Mouse (Mus musculus): Measurements from ENCODE around the gene Slc17a7. TPM values are rescaled to one million over a fixed set of nuclear protein-coding genes. Genes with fewer than 3 reads are reported as not detected.

Gene Slc17a7
- polyA plus RNA-seq, 1 experiment: 0.58 TPM

DNA sequence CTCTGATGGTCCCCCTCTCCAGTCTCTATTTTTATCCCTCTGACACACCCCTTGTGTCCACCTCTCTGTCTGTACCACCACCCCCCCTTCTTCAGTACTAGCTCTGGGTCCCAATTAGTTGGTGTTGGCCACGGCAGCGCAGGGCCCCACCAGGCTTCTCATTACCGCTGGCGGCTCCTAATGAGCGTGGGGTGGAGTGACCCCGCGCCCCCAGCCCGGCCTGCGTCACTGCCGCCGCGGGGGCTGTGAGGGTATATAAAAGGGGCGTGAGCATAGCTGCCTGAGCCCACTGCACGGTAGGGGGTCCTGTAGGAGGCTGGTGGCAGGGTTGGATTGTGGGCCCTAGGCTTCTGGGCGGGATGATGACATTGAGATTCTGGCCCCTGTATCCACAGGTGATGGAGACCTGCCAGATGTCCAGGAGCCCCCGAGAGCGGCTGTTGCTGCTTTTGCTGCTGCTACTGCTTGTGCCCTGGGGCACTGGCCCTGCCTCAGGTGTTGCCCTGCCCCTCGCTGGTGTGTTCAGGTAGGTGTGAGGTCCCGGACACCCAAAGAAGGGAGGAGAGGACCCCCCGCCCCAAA, 17.2 kb downstream of the Slc17a7 start, which contains the start of gene Pth2:
Gene Pth2 (plus strand): TSS at position 100 of the 582 bp plus-strand sequence.
- no peak within 1 kb of the TSS for H3K4me3 ChIP-seq (ENCODE audit: insufficient read depth, low read length)
- TF ChIP-seq POLR2A (IDR thresholded peaks at IDR 0.05; ENCODE audit: low read depth, low read length): no peak
- no peak for TF ChIP-seq CTCF (IDR thresholded peaks at IDR 0.05; ENCODE audit: borderline replicate concordance, insufficient read depth, low read length)
- H3K4me1 ChIP-seq (ENCODE audit: control insufficient read depth, insufficient read depth, low read length): no peaks in the 10 kb centered on the region
- no peak within 1 kb of the TSS for H3K27ac ChIP-seq (ENCODE audit: insufficient read depth, low read length)

GRCm38 (mm10) chr7:45181540-45181939, 17.8 kb downstream of the Slc17a7 start:
- no peak for TF ChIP-seq POLR2A (IDR thresholded peaks at IDR 0.05; ENCODE audit: low read depth, low read length)
- no peak for TF ChIP-seq CTCF (IDR thresholded peaks at IDR 0.05; ENCODE audit: borderline replicate concordance, insufficient read depth, low read length)
- no peaks in the 10 kb centered on the region for H3K4me1 ChIP-seq (ENCODE audit: control insufficient read depth, insufficient read depth, low read length)
- H3K4me3 ChIP-seq (ENCODE audit: insufficient read depth, low read length): no peak overlapping the region
- H3K27ac ChIP-seq (ENCODE audit: insufficient read depth, low read length): no peak overlapping the region

DNA sequence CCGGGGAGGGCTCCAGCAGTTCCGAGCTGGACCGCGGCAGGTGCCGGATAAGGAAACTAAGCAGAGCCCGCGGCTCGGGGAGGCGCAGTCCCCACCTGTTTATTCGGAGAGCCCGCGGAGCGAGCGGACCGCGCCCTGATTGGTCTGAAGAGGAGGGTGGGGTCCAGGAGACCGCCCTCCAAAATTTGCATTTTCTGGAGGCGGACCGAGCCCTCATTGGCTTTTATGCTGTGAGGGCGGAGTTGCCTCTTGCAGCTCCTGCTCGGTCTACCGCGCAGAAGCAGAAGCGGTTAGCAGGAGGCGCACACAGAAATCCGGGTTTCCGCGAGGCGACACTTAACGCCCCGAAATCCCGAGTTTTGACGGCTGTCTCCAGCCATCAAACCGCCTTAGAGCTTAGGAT, 18.5 kb downstream of the Slc17a7 start:
- no peaks in the 10 kb centered on the region for H3K4me1 ChIP-seq (ENCODE audit: control insufficient read depth, insufficient read depth, low read length)
- no peak overlapping the region for H3K27ac ChIP-seq (ENCODE audit: insufficient read depth, low read length)
- H3K4me3 ChIP-seq (ENCODE audit: insufficient read depth, low read length): no peak overlapping the region
- TF ChIP-seq CTCF (IDR thresholded peaks at IDR 0.05; ENCODE audit: borderline replicate concordance, insufficient read depth, low read length) (no peak), POLR2A (IDR thresholded peaks at IDR 0.05; ENCODE audit: low read depth, low read length) (0 out of 2 replicates have a peak, but pooled peaks have one; percentile 43)

DNA sequence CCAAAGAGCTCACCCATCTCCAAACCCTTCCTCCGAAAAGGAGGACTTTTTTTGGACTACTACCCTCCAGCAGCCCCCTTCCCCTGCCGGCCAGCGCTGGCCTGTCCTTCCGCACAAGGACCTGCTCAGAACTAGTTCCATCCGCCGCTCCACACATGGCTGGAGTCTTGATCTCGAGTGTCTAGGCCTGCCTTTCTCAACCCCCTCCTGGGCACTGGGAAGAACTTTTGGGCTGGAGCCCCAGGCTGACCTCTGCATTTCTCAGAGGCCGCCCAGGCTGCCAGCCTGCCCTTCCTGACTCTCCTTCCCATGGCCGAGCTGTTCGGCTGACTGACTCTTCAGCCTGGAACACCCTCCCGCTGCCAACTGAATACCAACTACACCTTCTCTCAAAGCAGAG, 18.9 kb downstream of the Slc17a7 start:
- Histone ChIP-seq H3K4me3 (ENCODE audit: insufficient read depth, low read length) (no peak overlapping the region), H3K4me1 (ENCODE audit: control insufficient read depth, insufficient read depth, low read length) (no peaks in the 10 kb centered on the region)
- TF ChIP-seq CTCF (IDR thresholded peaks at IDR 0.05; ENCODE audit: borderline replicate concordance, insufficient read depth, low read length) (no peak), POLR2A (IDR thresholded peaks at IDR 0.05; ENCODE audit: low read depth, low read length) (no peak)

GRCm38 (mm10) chr7:45183672-45184071, 19.9 kb downstream of the Slc17a7 start:
- Histone ChIP-seq H3K27ac (ENCODE audit: insufficient read depth, low read length) (no peak overlapping the region), H3K4me3 (ENCODE audit: insufficient read depth, low read length) (no peak overlapping the region), H3K4me1 (ENCODE audit: control insufficient read depth, insufficient read depth, low read length) (no peaks in the 10 kb centered on the region)
- TF ChIP-seq POLR2A (IDR thresholded peaks at IDR 0.05; ENCODE audit: low read depth, low read length) (no peak), CTCF (IDR thresholded peaks at IDR 0.05; ENCODE audit: borderline replicate concordance, insufficient read depth, low read length) (no peak)

More for the DNA sequence above, 18.9 kb downstream of the Slc17a7 start:
- H3K27ac ChIP-seq (ENCODE audit: insufficient read depth, low read length): no peak overlapping the region

DNA sequence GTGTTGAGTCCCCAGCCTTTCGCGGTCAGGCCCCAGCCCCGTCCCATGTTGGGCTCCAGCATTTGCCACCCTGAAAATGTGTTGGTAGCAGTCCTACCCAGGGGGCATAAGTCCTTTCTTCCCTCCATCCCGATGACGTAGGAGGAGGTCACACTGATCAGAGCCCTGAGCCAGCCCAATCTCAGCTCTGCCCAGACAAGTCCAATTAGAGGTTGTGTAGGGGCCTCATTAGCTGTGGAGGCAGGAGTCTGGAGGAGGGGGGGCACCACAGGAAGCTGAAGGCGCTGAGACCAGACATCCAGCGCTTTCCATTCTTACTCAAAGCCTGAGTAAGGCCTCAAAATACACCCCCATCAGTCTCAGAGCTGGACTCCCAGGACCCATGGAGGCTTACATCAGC, 22.2 kb downstream of the Slc17a7 start:
- Histone ChIP-seq H3K27ac (ENCODE audit: insufficient read depth, low read length) (no peak overlapping the region), H3K4me1 (ENCODE audit: control insufficient read depth, insufficient read depth, low read length) (no peaks in the 10 kb centered on the region), H3K4me3 (ENCODE audit: insufficient read depth, low read length) (no peak overlapping the region)
- TF ChIP-seq CTCF (IDR thresholded peaks at IDR 0.05; ENCODE audit: borderline replicate concordance, insufficient read depth, low read length) (no peak), POLR2A (IDR thresholded peaks at IDR 0.05; ENCODE audit: low read depth, low read length) (no peak)

DNA sequence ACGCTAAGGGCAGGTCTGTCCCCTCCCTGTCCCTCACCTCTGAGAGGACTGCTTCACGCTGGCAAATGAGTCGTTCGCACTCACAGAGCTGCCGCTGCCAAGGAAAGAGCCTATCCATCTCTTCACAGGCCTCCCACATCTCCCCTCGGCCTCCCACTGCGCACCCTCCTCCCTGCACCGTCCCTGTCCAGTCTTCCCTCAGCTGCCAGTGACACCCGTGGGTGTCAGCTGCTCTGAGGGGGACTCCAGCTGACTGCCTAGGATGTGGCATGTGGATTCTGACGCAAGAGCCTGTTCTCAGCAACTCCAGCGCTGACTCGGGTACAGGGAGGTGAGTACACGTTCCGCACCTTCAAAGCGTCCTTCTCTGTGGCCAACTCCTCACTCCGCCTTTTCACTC, 25.9 kb downstream of the Slc17a7 start:
- H3K4me1 ChIP-seq (ENCODE audit: control insufficient read depth, insufficient read depth, low read length): peaks cover 3% of the 10 kb centered on the region; the same call in 1 of the 2 replicates
- H3K4me3 ChIP-seq (ENCODE audit: insufficient read depth, low read length): no peak overlapping the region
- no peak overlapping the region for H3K27ac ChIP-seq (ENCODE audit: insufficient read depth, low read length)
- no peak for TF ChIP-seq POLR2A (IDR thresholded peaks at IDR 0.05; ENCODE audit: low read depth, low read length)
- TF ChIP-seq CTCF (IDR thresholded peaks at IDR 0.05; ENCODE audit: borderline replicate concordance, insufficient read depth, low read length): no peak

GRCm38 (mm10) chr7:45190186-45190585, 26.4 kb downstream of the Slc17a7 start:
- Histone ChIP-seq H3K4me3 (ENCODE audit: insufficient read depth, low read length) (no peak overlapping the region), H3K4me1 (ENCODE audit: control insufficient read depth, insufficient read depth, low read length) (peaks cover 3% of the 10 kb centered on the region; the same call in 1 of the 2 replicates), H3K27ac (ENCODE audit: insufficient read depth, low read length) (no peak overlapping the region)
- TF ChIP-seq CTCF (IDR thresholded peaks at IDR 0.05; ENCODE audit: borderline replicate concordance, insufficient read depth, low read length): no peak
- TF ChIP-seq POLR2A (IDR thresholded peaks at IDR 0.05; ENCODE audit: low read depth, low read length): no peak

GRCm38 (mm10) chr7:45191161-45191560, 27.4 kb downstream of the Slc17a7 start:
- no peak overlapping the region for H3K27ac ChIP-seq (ENCODE audit: insufficient read depth, low read length)
- no peak for TF ChIP-seq CTCF (IDR thresholded peaks at IDR 0.05; ENCODE audit: borderline replicate concordance, insufficient read depth, low read length)
- no peak for TF ChIP-seq POLR2A (IDR thresholded peaks at IDR 0.05; ENCODE audit: low read depth, low read length)
- H3K4me3 ChIP-seq (ENCODE audit: insufficient read depth, low read length): no peak overlapping the region
- H3K4me1 ChIP-seq (ENCODE audit: control insufficient read depth, insufficient read depth, low read length): peaks cover 3% of the 10 kb centered on the region; the same call in 1 of the 2 replicates

- Histone ChIP-seq H3K27ac (ENCODE audit: insufficient read depth, low read length) (no peak overlapping the region), H3K4me3 (ENCODE audit: insufficient read depth, low read length) (no peak overlapping the region), H3K4me1 (ENCODE audit: control insufficient read depth, insufficient read depth, low read length) (peaks cover 3% of the 10 kb centered on the region; the same call in 1 of the 2 replicates)
- no peak for TF ChIP-seq CTCF (IDR thresholded peaks at IDR 0.05; ENCODE audit: borderline replicate concordance, insufficient read depth, low read length)
- TF ChIP-seq POLR2A (IDR thresholded peaks at IDR 0.05; ENCODE audit: low read depth, low read length): no peak
These were observed 28.1 kb downstream of the Slc17a7 start for GRCm38 (mm10) chr7:45191803-45192363.
